Mouse (Mus musculus) ES-Bruce4 (cell line): Measurements from ENCODE around the gene Pfkfb4.

ENCODE experiments used
- CTCF ChIP-seq: IDR thresholded peaks from one replicate; pipeline ENCODE4 v1.8.1; 2011; ENCODE audit warnings: low read depth, low read length
- EP300 ChIP-seq: IDR thresholded peaks from 2 replicates; pipeline ENCODE4 v1.6.1; 2011; ENCODE audit warnings: low read depth, low read length; ENCODE audit not compliant: insufficient read depth
- POLR2A ChIP-seq: IDR thresholded peaks from one replicate; pipeline ENCODE4 v1.8.1; 2011; ENCODE audit warnings: low read length; ENCODE audit not compliant: insufficient read depth

GRCm38 (mm10) chr9:109031686-109032085 lies 40.1 kb downstream of the Pfkfb4 start:
- no peak for TF ChIP-seq POLR2A
- no peak for TF ChIP-seq EP300
- TF ChIP-seq CTCF = no peak
